Mouse (Mus musculus) thymus, adult 2 months (tissue): ENCODE data around the gene Sh3bp5l.
A peak's percentile ranks its signal among the peaks of the same experiment; 100 is the strongest.

ENCODE experiments used
- CTCF ChIP-seq: fragments of 200-500 bp; IDR thresholded peaks from 2 replicates; pipeline ENCODE4 v1.5.1; 2012; ENCODE audit warnings: mild to moderate bottlenecking, control low read depth, low read length, moderate library complexity, borderline replicate concordance; ENCODE audit not compliant: control insufficient read depth, poor library complexity, insufficient read depth; ENCODE audit errors: extremely low read depth
- POLR2A ChIP-seq: fragments of 200-500 bp; IDR thresholded peaks from 2 replicates; pipeline ENCODE4 v1.6.1; 2012; ENCODE audit warnings: mild to moderate bottlenecking, low read length, control low read depth, moderate library complexity; ENCODE audit not compliant: control insufficient read depth, poor library complexity, insufficient read depth; ENCODE audit errors: extremely low read depth

DNA sequence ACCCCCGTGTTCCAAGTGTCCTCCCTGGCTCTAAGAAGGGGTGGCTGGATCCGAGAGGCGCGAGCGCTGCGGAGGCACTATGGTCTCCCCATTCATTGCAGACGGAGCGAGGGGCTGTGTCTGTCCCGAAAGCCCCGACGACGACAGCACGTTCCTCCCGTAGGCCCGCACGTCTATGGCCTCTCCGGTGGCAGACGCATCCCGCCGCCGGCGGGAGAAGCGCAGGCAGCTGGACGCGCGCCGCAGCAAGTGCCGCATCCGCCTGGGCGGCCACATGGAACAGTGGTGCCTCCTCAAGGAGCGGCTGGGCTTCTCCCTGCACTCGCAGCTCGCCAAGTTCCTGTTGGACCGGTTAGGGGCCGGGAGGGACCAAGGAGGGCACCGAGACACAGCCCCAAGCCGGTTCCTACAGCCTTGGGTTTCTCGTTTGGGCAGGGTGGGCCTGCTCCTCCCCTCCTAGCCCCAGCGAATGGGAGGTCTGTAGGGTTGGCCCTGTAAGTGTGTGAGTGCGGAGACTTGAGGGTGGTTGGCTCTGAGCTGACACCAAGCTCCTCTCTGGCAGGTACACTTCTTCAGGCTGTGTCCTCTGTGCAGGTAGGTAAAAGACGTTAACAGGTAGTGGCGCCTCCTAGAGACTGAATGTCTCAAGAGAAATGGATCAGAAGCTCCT, 23.0 kb upstream of the Sh3bp5l start:
- peak; percentile 49; the same call in 1 of the 2 replicates for TF ChIP-seq CTCF
- TF ChIP-seq POLR2A, result no peak
